Mouse (Mus musculus): ENCODE data around the gene Ccdc146.
"Not testable (repeated sequence)": the region's sequence is repeated elsewhere in the genome, so short reads cannot be mapped to it uniquely, and the experiment has no call there.

The Ccdc146 gene

GRCm38 (mm10) chr5:21386432-21386831 is 38.0 kb downstream of the Ccdc146 start:
- no peak for DNase-seq (ENCODE audit: low spot score)

- no peak for DNase-seq (ENCODE audit: low spot score)
Observed at GRCm38 (mm10) chr5:21384976-21385375, 39.5 kb downstream of the Ccdc146 start.

GRCm38 (mm10) chr5:21384252-21384960 is 40.1 kb downstream of the Ccdc146 start:
- no peak for DNase-seq (ENCODE audit: low spot score)

GRCm38 (mm10) chr5:21383392-21384251 is 40.9 kb downstream of the Ccdc146 start:
- DNase-seq (ENCODE audit: low spot score): no peak

- DNase-seq (ENCODE audit: low spot score): no peak
Observed at GRCm38 (mm10) chr5:21382678-21383077, 41.8 kb downstream of the Ccdc146 start.

GRCm38 (mm10) chr5:21381986-21382385 is 42.5 kb downstream of the Ccdc146 start:
- no peak for DNase-seq (ENCODE audit: low spot score)

- no peak for DNase-seq (ENCODE audit: low spot score)
Observed at GRCm38 (mm10) chr5:21378397-21378796, 46.1 kb downstream of the Ccdc146 start.

GRCm38 (mm10) chr5:21376935-21377334 is 47.5 kb downstream of the Ccdc146 start:
- no peak for DNase-seq (ENCODE audit: low spot score)

- no peak for DNase-seq (ENCODE audit: low spot score)
Observed at GRCm38 (mm10) chr5:21373180-21373518, 51.3 kb downstream of the Ccdc146 start.

- DNase-seq (ENCODE audit: low spot score): peak; percentile 51
Observed at GRCm38 (mm10) chr5:21372493-21373179, 51.8 kb downstream of the Ccdc146 start, which contains the start of gene Fgl2. TSS of gene Fgl2 (plus strand) at chr5:21372642.

- no peak for DNase-seq (ENCODE audit: low spot score)
Observed at GRCm38 (mm10) chr5:21371920-21372319, 52.6 kb downstream of the Ccdc146 start.

GRCm38 (mm10) chr5:21370218-21370947 is 54.1 kb downstream of the Ccdc146 start:
- DNase-seq (ENCODE audit: low spot score): no peak

GRCm38 (mm10) chr5:21367514-21367913 is 57.0 kb downstream of the Ccdc146 start:
- DNase-seq (ENCODE audit: low spot score): no peak

GRCm38 (mm10) chr5:21366338-21367053 is 58.0 kb downstream of the Ccdc146 start:
- DNase-seq (ENCODE audit: low spot score): no peak

GRCm38 (mm10) chr5:21363343-21363742 is 61.1 kb downstream of the Ccdc146 start:
- no peak for DNase-seq (ENCODE audit: low spot score)

- DNase-seq (ENCODE audit: low spot score): no peak
Observed at GRCm38 (mm10) chr5:21358648-21359047, 65.8 kb downstream of the Ccdc146 start.

- no peak for DNase-seq (ENCODE audit: low spot score)
Observed at GRCm38 (mm10) chr5:21351678-21352077, 72.8 kb downstream of the Ccdc146 start.

GRCm38 (mm10) chr5:21348366-21348765 is 76.1 kb downstream of the Ccdc146 start:
- no peak for DNase-seq (ENCODE audit: low spot score)

GRCm38 (mm10) chr5:21342265-21342664 is 82.2 kb downstream of the Ccdc146 start:
- not testable (repeated sequence) for DNase-seq (ENCODE audit: low spot score)

- no peak for DNase-seq (ENCODE audit: low spot score)
Observed at GRCm38 (mm10) chr5:21332119-21332518, 92.4 kb downstream of the Ccdc146 start.

- no peak for DNase-seq (ENCODE audit: low spot score)
Observed at GRCm38 (mm10) chr5:21331656-21332055, 92.8 kb downstream of the Ccdc146 start.
